ENCODE assay signal across 20 mouse cellular contexts in genomic region chr3:157334169-157334568, GRCm38 (mm10).
DNase-seq lines count a peak whose midpoint lies in the region; ATAC-seq and TF ChIP-seq lines count a peak whose summit lies in the region.
"Had no signal": no experiment of that assay in that cellular context is flagged by ENCODE, and none has a peak within 500 bp of the region (broad histone marks: within the 10 kb centered on the region; RNA-seq: fewer than 3 reads in every experiment).

No protein-coding gene starts in this region.

- no peaks in the 10 kb centered on the region for H3K79me2 ChIP-seq in CH12.LX (replicated peaks; ENCODE audit: control insufficient read depth, extremely low read depth, insufficient read depth, poor library complexity, severe bottlenecking)

- no peak for ATAC-seq in CD4-positive, CD25-positive, alpha-beta regulatory T cell, adult 4 months
- ATAC-seq: activated CD4-positive, CD25-positive, alpha-beta regulatory T cell, adult 4 months; Patski had no signal

- H3K9me3 ChIP-seq in CH12.LX (replicated peaks; ENCODE audit: low read length) (no peaks in the 10 kb centered on the region), ES-E14 (ENCODE audit: control insufficient read depth, insufficient read depth, low read depth, low read length) (no peaks in the 10 kb centered on the region)

- no peak for TF ChIP-seq RAD21 in CH12.LX (IDR thresholded peaks at IDR 0.05; ENCODE audit: low read depth, low read length)

- no peaks in the 10 kb centered on the region for H3K36me3 ChIP-seq in CH12.LX (replicated peaks in 1 of 2; ENCODE audit: control insufficient read depth in 1 of 2, insufficient read depth in 1 of 2, low read length in 1 of 2)
- H3K36me3 ChIP-seq in ES-E14 (ENCODE audit: control insufficient read depth, insufficient read depth, low read length, poor library complexity, severe bottlenecking), result no peaks in the 10 kb centered on the region
- H3K36me3 ChIP-seq: G1E had no signal

- H3K27ac ChIP-seq in CH12.LX (ENCODE audit: insufficient read depth, low read depth) (no peak overlapping the region), ES-E14 (ENCODE audit: insufficient read depth, low read depth, low read length, poor library complexity, severe bottlenecking) (no peak overlapping the region)

- H3K9ac ChIP-seq in CH12.LX (ENCODE audit: insufficient read depth, low read depth) (no peak overlapping the region), ES-E14 (ENCODE audit: insufficient read depth, low read depth, low read length, poor library complexity, severe bottlenecking) (no peak overlapping the region)

- no peak overlapping the region for H3K4me3 ChIP-seq in CH12.LX (replicated peaks in 1 of 3; ENCODE audit: low read depth in 2 of 3, low read length in 2 of 3, poor library complexity in 1 of 3)
- no peak overlapping the region for H3K4me3 ChIP-seq in ES-E14 (ENCODE audit: insufficient read depth in 1 of 2, low read depth in 1 of 2, low read length in 2 of 2, poor library complexity in 1 of 2, severe bottlenecking in 1 of 2)

- no peak for TF ChIP-seq POLR2A in CH12.LX (IDR thresholded peaks at IDR 0.05; ENCODE audit: low read depth, low read length)

- DNase-seq in CH12.LX (ENCODE audit: extremely low read depth) (no peak), ES-E14 (ENCODE audit: low read depth, low spot score) (no peak)
- no peak for DNase-seq in left cerebral cortex, adult 11 months (ENCODE audit: low spot score)
- DNase-seq: adrenal gland, adult 2 months; adrenal gland, adult 8-10 months; adrenal gland, postnatal 10 days; adrenal gland, postnatal 14 days; adrenal gland, postnatal 25 days; adrenal gland, postnatal 36 days; B cell, adult 2 months; cerebellum, adult 11 months; cerebellum, adult 11-12 months; cerebellum, adult 18-20 months; cerebellum, adult 2 months; cerebellum, adult 8-10 months; cerebellum, adult 9-10 months had no signal

- H3K4me1 ChIP-seq in CH12.LX (ENCODE audit: control insufficient read depth in 1 of 2, insufficient read depth in 2 of 2) (no peaks in the 10 kb centered on the region), ES-E14 (ENCODE audit: control insufficient read depth in 2 of 2, insufficient read depth in 2 of 2, low read length in 2 of 2, poor library complexity in 1 of 2) (no peaks in the 10 kb centered on the region)

- H3K4me2 ChIP-seq in CH12.LX (ENCODE audit: insufficient read depth, low read depth, poor library complexity, severe bottlenecking), result no peak overlapping the region

- no peak for TF ChIP-seq CTCF in CH12.LX (conservative IDR thresholded peaks at IDR 0.05 in 1 of 2, IDR thresholded peaks at IDR 0.05 in 1 of 2; ENCODE audit: low read depth in 2 of 2, low read length in 2 of 2)

- in situ Hi-C loops in CH12.LX (cut with MboI; ENCODE audit: low pct_ligation_motif_present, low pct_unique_long_range_greater_than_20kb, low sequenced_read_pairs) (no loop called here), ES-E14 (cut with MboI; ENCODE audit: low sequenced_read_pairs in 2 of 2, unreplicated experiment in 2 of 2) (no loop called here)

- peaks cover 2% of the 10 kb centered on the region for H3K27me3 ChIP-seq in CH12.LX (replicated peaks)
- H3K27me3 ChIP-seq: Patski had no signal

- dilution Hi-C loops in CH12.LX (cut with MboI; ENCODE audit: extremely low pct_ligation_motif_present, extremely low pct_unique_long_range_greater_than_20kb, low sequenced_read_pairs), result no loop called here

- no peak for TF ChIP-seq EP300 in CH12.LX (IDR thresholded peaks at IDR 0.05; ENCODE audit: low read length)

TF ChIP-seq in CH12.LX, 34 proteins besides CTCF, POLR2A, EP300 and RAD21:
- TF ChIP-seq E2F4 (IDR thresholded peaks at IDR 0.05; ENCODE audit: insufficient replicate concordance, low read depth, low read length) (no peak), ZNF384 (IDR thresholded peaks at IDR 0.05; ENCODE audit: low read depth, low read length) (peak; percentile 69)

TF ChIP-seq in ES-E14, 5 proteins besides CTCF, POLR2A, EP300 and RAD21:
- TF ChIP-seq HCFC1 (IDR thresholded peaks at IDR 0.05; ENCODE audit: borderline replicate concordance, insufficient read depth, low read length) (no peak), ZNF384 (IDR thresholded peaks at IDR 0.05; ENCODE audit: low read depth, low read length) (peak; percentile 86)
